Mouse (Mus musculus): ENCODE measurements around the gene Tmem168.

Tmem168 gene

DNA sequence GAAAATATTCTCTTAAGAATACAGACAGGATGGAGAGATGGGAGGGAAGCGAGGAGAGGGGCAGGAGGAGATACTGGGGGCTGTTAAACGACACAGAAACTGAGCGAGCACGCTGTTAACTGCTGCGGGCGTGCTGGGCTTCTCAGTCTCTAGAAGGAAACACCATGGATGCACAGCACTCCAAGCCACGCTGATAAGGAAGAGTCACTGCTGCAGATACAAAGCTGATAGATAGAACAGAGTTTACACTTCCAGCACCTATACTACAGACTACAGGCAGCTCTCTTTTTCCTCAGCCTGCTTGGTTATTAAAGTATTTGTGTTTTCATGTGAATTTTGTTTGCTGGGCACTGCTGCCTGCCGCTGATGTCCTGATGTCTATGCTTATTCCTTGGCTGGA is 21.7 kb downstream of the Tmem168 start:
- no peak for DNase-seq (ENCODE audit: low spot score in 2 of 2)

DNA sequence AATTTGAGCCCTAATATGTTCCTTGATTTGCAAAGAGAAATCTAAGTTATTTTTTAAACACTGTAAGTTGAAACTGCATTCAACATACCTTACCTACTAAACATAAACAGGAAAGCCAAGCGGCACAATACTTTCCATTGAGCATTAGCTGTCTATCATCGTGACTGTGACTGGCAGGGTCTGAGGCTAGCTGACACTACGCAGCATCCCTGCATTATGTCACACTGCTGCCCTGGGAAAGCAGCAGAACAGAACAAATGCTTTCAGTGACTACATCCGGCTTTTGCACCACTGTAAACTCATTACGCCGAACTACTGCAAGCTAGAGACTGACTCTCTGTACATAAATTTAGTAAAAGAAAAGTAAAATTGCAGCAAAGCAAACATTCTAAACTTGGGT is 23.1 kb downstream of the Tmem168 start:
- DNase-seq (ENCODE audit: low spot score in 2 of 2), result no peak

GRCm38 (mm10) chr6:13582075-13582474 is 25.8 kb downstream of the Tmem168 start:
- no peak for DNase-seq (ENCODE audit: low spot score in 2 of 2)

DNA sequence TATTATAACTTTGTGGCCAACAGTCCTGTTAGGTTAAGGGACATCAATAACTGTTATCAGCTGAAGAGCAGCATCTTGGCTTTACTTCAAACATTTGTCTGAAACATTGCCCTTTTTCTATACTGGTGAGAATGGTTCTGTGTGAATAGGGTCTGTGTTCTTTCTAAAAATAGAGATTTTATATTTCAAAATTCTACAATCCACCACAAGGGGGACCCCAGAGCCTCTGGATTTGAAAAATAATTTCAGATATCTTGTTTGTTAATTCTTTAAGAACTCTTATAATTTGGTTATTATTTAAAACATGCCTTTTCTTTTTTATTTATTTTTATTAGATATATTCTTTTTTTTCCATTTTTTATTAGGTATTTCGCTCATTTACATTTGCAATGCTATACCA is 42.2 kb downstream of the Tmem168 start:
- DNase-seq (ENCODE audit: low spot score in 2 of 2), result no peak

GRCm38 (mm10) chr6:13555266-13555665 is 52.6 kb downstream of the Tmem168 start:
- no peak for DNase-seq (ENCODE audit: low spot score in 2 of 2)

- no peak for DNase-seq (ENCODE audit: low spot score in 2 of 2)
Observed at GRCm38 (mm10) chr6:13541761-13542160, 66.1 kb downstream of the Tmem168 start.

DNA sequence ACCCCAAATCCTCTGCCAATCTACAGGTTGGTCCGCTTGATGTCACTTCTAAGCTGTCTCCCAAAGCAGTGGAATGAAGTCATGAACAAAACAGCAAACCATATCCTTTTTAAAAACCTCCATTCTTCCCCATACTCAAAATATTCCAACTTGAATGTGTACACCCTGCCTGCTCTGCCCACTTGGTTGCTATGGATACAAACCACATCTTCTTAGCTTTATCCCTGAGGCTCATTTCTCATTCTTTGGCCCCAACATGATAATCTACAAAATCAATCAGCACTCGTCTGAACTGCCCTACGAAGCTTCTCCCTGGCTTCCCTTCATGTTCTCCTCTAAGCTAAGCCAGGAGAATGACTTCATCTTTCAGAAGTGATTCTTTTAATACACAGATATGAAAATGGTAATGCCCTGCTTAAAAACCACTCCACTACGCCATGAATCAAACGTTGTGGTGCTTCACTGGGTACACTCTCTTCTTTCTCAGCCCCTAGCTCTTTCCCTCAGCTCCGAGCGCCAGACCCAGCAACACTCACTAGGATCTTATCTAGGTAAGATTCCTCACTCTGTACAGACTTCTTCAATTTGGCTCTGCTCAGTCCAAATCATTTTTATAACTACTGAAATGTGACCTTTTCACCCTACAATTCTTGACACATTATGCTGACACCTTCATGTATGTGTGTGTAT is 70.5 kb downstream of the Tmem168 start:
- no peak for DNase-seq (ENCODE audit: low spot score in 2 of 2)
